Mouse (Mus musculus): ENCODE data around the gene Nt5c3b.

- no peak for TF ChIP-seq CTCF (IDR thresholded peaks at IDR 0.05; ENCODE audit: extremely low read depth, insufficient read depth, insufficient read length, insufficient replicate concordance)
- TF ChIP-seq POLR2A (IDR thresholded peaks at IDR 0.05; ENCODE audit: low read depth, low read length) = no peak
Observed at GRCm38 (mm10) chr11:100471352-100472196, 30.0 kb upstream of the Nt5c3b start.
